Mouse (Mus musculus) neural tube, embryonic 15.5 days (tissue): ENCODE results near the gene Cd6. TPM values are rescaled to one million over a fixed set of nuclear protein-coding genes. Genes with fewer than 3 reads are reported as not detected.

ENCODE experiments used
- ATAC-seq: fragments of 200-750 bp; cut with Nextera tagmentation; 2 replicates; pipeline ENCODE4 v1.8.0; 2017; ENCODE audit warnings: mild to moderate bottlenecking, moderate TSS enrichment, moderate library complexity; ENCODE audit not compliant: low FRiP score
- H3K27ac ChIP-seq: fragments of 300-500 bp; sonication (generic); replicated peaks from 2 replicates; pipeline ENCODE4 v1.5.1; 2015; ENCODE audit warnings: mild to moderate bottlenecking, inconsistent platforms
- H3K27me3 ChIP-seq: fragments of 300-500 bp; sonication (generic); replicated peaks from 2 replicates; pipeline ENCODE4 v1.6.1; 2015; ENCODE audit warnings: inconsistent platforms
- H3K36me3 ChIP-seq: fragments of 300-500 bp; sonication (generic); 2 replicates; pipeline ENCODE4 v1.6.1; 2015; ENCODE audit warnings: inconsistent platforms
- H3K4me1 ChIP-seq: fragments of 300-500 bp; sonication (generic); 2 replicates; pipeline ENCODE4 v1.6.1; 2015; ENCODE audit warnings: inconsistent platforms
- H3K4me2 ChIP-seq: fragments of 300-500 bp; sonication (generic); 2 replicates; pipeline ENCODE4 v1.6.1; 2015; ENCODE audit warnings: inconsistent platforms, mild to moderate bottlenecking, moderate library complexity
- H3K4me3 ChIP-seq: fragments of 300-500 bp; sonication (generic); replicated peaks from 2 replicates; pipeline ENCODE4 v1.5.1; 2015; ENCODE audit warnings: mild to moderate bottlenecking, inconsistent platforms
- H3K9ac ChIP-seq: fragments of 300-500 bp; sonication (generic); replicated peaks from 2 replicates; pipeline ENCODE4 v1.6.1; 2015; ENCODE audit warnings: mild to moderate bottlenecking, inconsistent platforms
- H3K9me3 ChIP-seq: fragments of 300-500 bp; sonication (generic); replicated peaks from 2 replicates; pipeline ENCODE4 v1.6.1; 2016; ENCODE audit warnings: inconsistent platforms
- WGBS: fragments of 180-500 bp; shearing (Covaris S2); methylation state at CpG from one replicate; pipeline ENCODE4 v1.1.7; 2015; ENCODE audit warnings: mixed read lengths; 5-methylcytosine and 5-hydroxymethylcytosine counted together
- polyA plus RNA-seq: library from polyadenylated mRNA; unstranded; fragments of >200 nt; fragmentation: Nextera tagmentation; extraction: Ambion mirVana; gene quantifications from 2 replicates; pipeline ENCODE4 v1.2.1, GENCODE M21; 2015

The Cd6 gene
- polyA plus RNA-seq, 1 experiment from 2014 or later = not detected

DNA sequence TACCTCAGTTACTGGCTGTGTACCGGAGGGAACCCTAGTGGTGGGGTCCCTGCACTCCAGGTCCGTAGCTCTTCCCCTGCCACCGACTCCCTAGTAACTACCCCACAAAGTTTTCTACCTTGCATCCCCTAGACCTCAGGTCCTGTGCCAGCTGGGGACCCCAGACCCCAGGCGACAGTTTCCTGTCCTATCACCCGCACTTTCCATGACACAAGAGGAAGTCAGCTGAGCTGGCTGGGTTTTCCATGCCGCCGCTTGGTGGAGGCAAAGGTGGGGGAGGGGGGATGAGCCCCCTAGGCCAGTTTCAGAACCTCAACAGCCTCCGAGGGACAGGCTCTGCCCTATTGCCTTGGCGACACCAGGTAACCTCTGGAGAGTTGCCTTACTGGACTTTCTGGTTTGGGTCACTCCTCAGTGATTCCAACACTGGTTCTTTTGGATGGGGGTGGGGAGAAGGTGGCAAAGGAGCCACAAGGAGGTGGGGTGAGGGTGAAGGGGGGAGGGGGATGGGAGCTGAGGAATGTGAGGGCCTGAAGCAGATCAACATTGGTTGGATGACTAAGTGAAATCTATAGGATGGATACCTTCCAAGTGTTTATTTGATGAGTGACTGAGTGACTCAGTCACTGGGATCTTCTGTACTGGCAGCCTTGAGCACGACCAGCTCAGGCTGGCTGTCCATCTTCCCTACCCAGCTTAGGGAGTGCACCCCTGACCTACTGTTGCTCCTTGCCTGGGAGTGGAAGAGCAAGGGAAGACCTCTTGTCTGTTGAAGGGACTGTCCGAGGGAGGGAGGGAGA, 89.0 kb downstream of the Cd6 start:
- Histone ChIP-seq H3K4me2 (no peak overlapping the region), H3K4me1 (no peaks in the 10 kb centered on the region), H3K9ac (no peak overlapping the region), H3K36me3 (no peaks in the 10 kb centered on the region), H3K9me3 (no peaks in the 10 kb centered on the region), H3K27me3 (no peaks in the 10 kb centered on the region), H3K4me3 (no peak overlapping the region), H3K27ac (no peak overlapping the region)
- ATAC-seq = no peak
- 53% methylated on average over 11 of the region's 11 CpGs for whole genome bisulfite sequencing

DNA sequence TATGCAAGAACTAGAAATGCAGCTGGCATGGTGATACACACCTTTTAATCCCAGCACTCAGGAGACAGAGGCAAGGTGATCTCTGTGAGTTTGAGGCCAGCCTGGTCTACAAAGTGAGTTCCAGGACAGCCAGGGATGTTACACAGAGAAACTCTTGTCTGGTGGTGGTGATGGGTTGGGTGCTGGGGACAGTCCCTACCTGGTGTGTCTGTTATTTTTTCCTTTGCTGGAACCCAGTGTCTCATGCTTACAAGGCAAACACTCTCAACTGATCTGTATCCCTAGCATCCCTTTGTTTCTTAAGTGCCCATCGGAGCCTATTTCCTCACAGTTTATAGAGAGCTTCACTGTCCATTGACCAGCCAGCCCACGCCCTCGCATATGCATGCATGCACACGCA, 89.9 kb downstream of the Cd6 start:
- ATAC-seq = no peak
- Histone ChIP-seq H3K27ac (no peak overlapping the region), H3K9ac (no peak overlapping the region), H3K9me3 (no peaks in the 10 kb centered on the region), H3K36me3 (no peaks in the 10 kb centered on the region), H3K27me3 (no peaks in the 10 kb centered on the region), H3K4me3 (no peak overlapping the region), H3K4me1 (no peaks in the 10 kb centered on the region), H3K4me2 (no peak overlapping the region)
- WGBS = 95% methylated on average over 4 of the region's 4 CpGs

Other genes with a start within 250 kb of the Cd6 start
- gene Ddb1, start 224.7 kb downstream of the Cd6 start, polyA plus RNA-seq = 194 and 213 TPM in 2 replicates
- 21.8 and 25.2 TPM in 2 replicates for gene Tkfc, start 224.4 kb downstream of the Cd6 start, polyA plus RNA-seq
- 1.7 and 2.4 TPM in 2 replicates for gene Vwce, start 195.8 kb downstream of the Cd6 start, polyA plus RNA-seq
- not detected in 2 replicates for gene Pga5, start 152.0 kb downstream of the Cd6 start, polyA plus RNA-seq
- gene Vps37c, start 141.3 kb downstream of the Cd6 start, polyA plus RNA-seq = 28.7 and 30.3 TPM in 2 replicates
- 0.08 and 1.3 TPM in 2 replicates for gene Cd5, start 91.1 kb downstream of the Cd6 start, polyA plus RNA-seq
- 0.27 and 0.55 TPM in 2 replicates for gene Slc15a3, start 9.7 kb upstream of the Cd6 start, polyA plus RNA-seq
- 141 and 167 TPM in 2 replicates for gene Tmem132a, start 39.9 kb upstream of the Cd6 start, polyA plus RNA-seq
- 44.5 and 53.6 TPM in 2 replicates for gene Tmem109, start 51.9 kb upstream of the Cd6 start, polyA plus RNA-seq
- 41.6 and 42.7 TPM in 2 replicates for gene Prpf19, start 65.2 kb upstream of the Cd6 start, polyA plus RNA-seq
- gene Zp1, start 90.6 kb upstream of the Cd6 start, polyA plus RNA-seq = 0.18 and 0.44 TPM in 2 replicates
- gene Ptgdr2, start 107.1 kb upstream of the Cd6 start, polyA plus RNA-seq = 0.19 TPM in 1 of 2 replicates, not detected in the other
- 12.7 and 16.9 TPM in 2 replicates for gene Ccdc86, start 119.2 kb upstream of the Cd6 start, polyA plus RNA-seq
- 1.0 TPM in 1 of 2 replicates, not detected in the other for gene Ms4a10, start 144.6 kb upstream of the Cd6 start, polyA plus RNA-seq
- gene Ms4a15, start 163.2 kb upstream of the Cd6 start, polyA plus RNA-seq = not detected in 2 replicates
- gene Ms4a18, start 188.0 kb upstream of the Cd6 start, polyA plus RNA-seq = 1.6 TPM in 1 of 2 replicates, not detected in the other